Mouse (Mus musculus) heart, embryonic 10.5 days (tissue): ENCODE measurements around the gene Mrpl12. TPM values are rescaled to one million over a fixed set of nuclear protein-coding genes. Genes with fewer than 3 reads are reported as not detected.

Source experiments
- DNase-seq: peaks from one replicate; pipeline ENCODE4 v3.0.0-alpha.2; 2017; ENCODE audit warnings: low spot score
- H3K27ac ChIP-seq: fragments of 300-500 bp; sonication (generic); 2 replicates; pipeline ENCODE4 v1.5.1; 2016; ENCODE audit warnings: mild to moderate bottlenecking
- H3K27me3 ChIP-seq: fragments of 300-500 bp; sonication (generic); 2 replicates; pipeline ENCODE4 v1.6.1; 2016; ENCODE audit warnings: mild to moderate bottlenecking; ENCODE audit not compliant: poor library complexity, insufficient read depth, severe bottlenecking
- H3K36me3 ChIP-seq: fragments of 300-500 bp; sonication (generic); 2 replicates; pipeline ENCODE4 v1.6.1; 2016; ENCODE audit warnings: mild to moderate bottlenecking, moderate library complexity
- H3K4me1 ChIP-seq: fragments of 300-500 bp; sonication (generic); 2 replicates; pipeline ENCODE4 v1.6.1; 2016; ENCODE audit warnings: mild to moderate bottlenecking
- H3K4me3 ChIP-seq: fragments of 300-500 bp; sonication (generic); 2 replicates; pipeline ENCODE4 v1.5.1; 2016; ENCODE audit warnings: mild to moderate bottlenecking, moderate library complexity
- H3K9me3 ChIP-seq: fragments of 300-500 bp; sonication (generic); 2 replicates; pipeline ENCODE4 v1.6.1; 2016; ENCODE audit warnings: mild to moderate bottlenecking, moderate library complexity
- WGBS: fragments of 180-500 bp; shearing (Covaris S2); methylation state at CpG from one replicate; pipeline ENCODE4 v1.1.7; 2016; 5-methylcytosine and 5-hydroxymethylcytosine counted together
- polyA plus RNA-seq: library from polyadenylated mRNA; unstranded; fragments of >200 nt; fragmentation: Nextera tagmentation; extraction: Ambion mirVana; gene quantifications from 2 replicates; pipeline ENCODE4 v1.2.1, GENCODE M21; 2016

Gene Mrpl12
- polyA plus RNA-seq, 1 experiment from 2014 or later = 259 TPM

- Histone ChIP-seq H3K27me3 (no peaks in the 10 kb centered on the region), H3K4me1 (peaks cover 47% of the 10 kb centered on the region), H3K4me3 (peak overlapping the region; percentile 8; the same call in 1 of the 2 replicates), H3K36me3 (peaks cover 48% of the 10 kb centered on the region), H3K27ac (peak overlapping the region; percentile 39; the same call in 1 of the 2 replicates), H3K9me3 (no peaks in the 10 kb centered on the region)
- 59% methylated on average over 4 of the region's 4 CpGs for WGBS
- DNase-seq = peak; percentile 92
Measured at GRCm38 (mm10) chr11:120489054-120489761, 4.8 kb downstream of the Mrpl12 start.

GRCm38 (mm10) chr11:120490291-120491046, 6.1 kb downstream of the Mrpl12 start:
- Histone ChIP-seq H3K27ac (no peak overlapping the region), H3K27me3 (no peaks in the 10 kb centered on the region), H3K36me3 (peaks cover 60% of the 10 kb centered on the region), H3K4me3 (peak overlapping the region; percentile 89; the same call in 1 of the 2 replicates), H3K9me3 (no peaks in the 10 kb centered on the region), H3K4me1 (peaks cover 45% of the 10 kb centered on the region)
- no peak for DNase-seq
- WGBS = 35% methylated on average over 4 of the region's 4 CpGs

- Histone ChIP-seq H3K27me3 (no peaks in the 10 kb centered on the region), H3K27ac (peak within 1 kb of the TSS; percentile 92), H3K4me3 (peak within 1 kb of the TSS; percentile 89), H3K36me3 (peaks cover 61% of the 10 kb centered on the region), H3K4me1 (peaks cover 40% of the 10 kb centered on the region), H3K9me3 (no peaks in the 10 kb centered on the region)
- DNase-seq = peak; percentile 95
- WGBS = under 1% methylated on average over 35 of the region's 35 CpGs
Measured at GRCm38 (mm10) chr11:120491317-120492023, 7.1 kb downstream of the Mrpl12 start, which contains the start of gene Slc25a10. Gene Slc25a10 (plus strand): TSS chr11:120491840.

- Histone ChIP-seq H3K4me1 (peaks cover 40% of the 10 kb centered on the region), H3K4me3 (peak overlapping the region; percentile 89), H3K27me3 (no peaks in the 10 kb centered on the region), H3K9me3 (no peaks in the 10 kb centered on the region), H3K27ac (peak overlapping the region; percentile 92), H3K36me3 (peaks cover 61% of the 10 kb centered on the region)
- DNase-seq = peak; percentile 93
- WGBS = under 1% methylated on average over 48 of the region's 48 CpGs
Measured at GRCm38 (mm10) chr11:120492024-120492877, 7.8 kb downstream of the Mrpl12 start.

- Histone ChIP-seq H3K4me1 (peaks cover 40% of the 10 kb centered on the region), H3K36me3 (peaks cover 61% of the 10 kb centered on the region), H3K27ac (peak overlapping the region; percentile 92), H3K27me3 (no peaks in the 10 kb centered on the region), H3K9me3 (no peaks in the 10 kb centered on the region), H3K4me3 (peak overlapping the region; percentile 89)
- 29% methylated on average over 3 of the region's 3 CpGs for WGBS
- DNase-seq = no peak
Measured at GRCm38 (mm10) chr11:120492878-120493203, 8.4 kb downstream of the Mrpl12 start.

GRCm38 (mm10) chr11:120493351-120493750, 8.9 kb downstream of the Mrpl12 start:
- peak overlapping the region; percentile 92; the same call in 1 of the 2 replicates for H3K27ac ChIP-seq
- no peaks in the 10 kb centered on the region for H3K9me3 ChIP-seq
- no peak for DNase-seq
- no peaks in the 10 kb centered on the region for H3K27me3 ChIP-seq
- peaks cover 61% of the 10 kb centered on the region for H3K36me3 ChIP-seq
- H3K4me3 ChIP-seq = peak overlapping the region; percentile 89
- peaks cover 43% of the 10 kb centered on the region for H3K4me1 ChIP-seq
- 60% methylated on average over 3 of the region's 3 CpGs for WGBS

GRCm38 (mm10) chr11:120493911-120494310, 9.5 kb downstream of the Mrpl12 start:
- Histone ChIP-seq H3K27me3 (no peaks in the 10 kb centered on the region), H3K36me3 (peaks cover 61% of the 10 kb centered on the region), H3K4me1 (peaks cover 43% of the 10 kb centered on the region), H3K4me3 (no peak overlapping the region), H3K9me3 (no peaks in the 10 kb centered on the region), H3K27ac (no peak overlapping the region)
- 79% methylated on average over 3 of the region's 3 CpGs for WGBS
- no peak for DNase-seq

- WGBS = 87% methylated on average over 3 of the region's 3 CpGs
- Histone ChIP-seq H3K4me3 (no peak overlapping the region), H3K36me3 (peaks cover 55% of the 10 kb centered on the region), H3K4me1 (peaks cover 25% of the 10 kb centered on the region), H3K9me3 (no peaks in the 10 kb centered on the region), H3K27ac (no peak overlapping the region; the same call in 1 of the 2 replicates), H3K27me3 (no peaks in the 10 kb centered on the region)
- DNase-seq = no peak
Measured at GRCm38 (mm10) chr11:120497436-120497835, 13.0 kb downstream of the Mrpl12 start.

GRCm38 (mm10) chr11:120498226-120498625, 13.8 kb downstream of the Mrpl12 start:
- no peak overlapping the region for H3K27ac ChIP-seq
- peaks cover 55% of the 10 kb centered on the region for H3K36me3 ChIP-seq
- H3K27me3 ChIP-seq = no peaks in the 10 kb centered on the region
- H3K4me3 ChIP-seq = no peak overlapping the region
- no peaks in the 10 kb centered on the region for H3K9me3 ChIP-seq
- DNase-seq = no peak
- 92% methylated on average over 12 of the region's 12 CpGs for WGBS
- H3K4me1 ChIP-seq = peaks cover 17% of the 10 kb centered on the region

GRCm38 (mm10) chr11:120498891-120499290, 14.5 kb downstream of the Mrpl12 start:
- Histone ChIP-seq H3K4me3 (no peak overlapping the region), H3K36me3 (peaks cover 54% of the 10 kb centered on the region), H3K4me1 (peaks cover 12% of the 10 kb centered on the region; the same call in 1 of the 2 replicates), H3K9me3 (no peaks in the 10 kb centered on the region), H3K27me3 (no peaks in the 10 kb centered on the region), H3K27ac (no peak overlapping the region)
- no peak for DNase-seq
- whole genome bisulfite sequencing = 79% methylated on average over 5 of the region's 5 CpGs

GRCm38 (mm10) chr11:120499894-120500293, 15.5 kb downstream of the Mrpl12 start:
- Histone ChIP-seq H3K36me3 (peaks cover 44% of the 10 kb centered on the region), H3K4me1 (peaks cover 8% of the 10 kb centered on the region; the same call in 1 of the 2 replicates), H3K9me3 (no peaks in the 10 kb centered on the region), H3K27me3 (no peaks in the 10 kb centered on the region), H3K4me3 (no peak overlapping the region), H3K27ac (no peak overlapping the region)
- WGBS = 76% methylated on average over 6 of the region's 6 CpGs
- no peak for DNase-seq

GRCm38 (mm10) chr11:120500357-120500756, 15.9 kb downstream of the Mrpl12 start:
- Histone ChIP-seq H3K27ac (no peak overlapping the region), H3K4me1 (peaks cover 8% of the 10 kb centered on the region; the same call in 1 of the 2 replicates), H3K9me3 (no peaks in the 10 kb centered on the region), H3K27me3 (no peaks in the 10 kb centered on the region), H3K4me3 (no peak overlapping the region), H3K36me3 (peaks cover 39% of the 10 kb centered on the region)
- WGBS = 20% methylated on average over 3 of the region's 3 CpGs
- no peak for DNase-seq
